Mouse (Mus musculus) ovary, postnatal 36 days (tissue): Measurements from ENCODE around the gene Cabp7.
"Not testable (repeated sequence)": the region's sequence is repeated elsewhere in the genome, so short reads cannot be mapped to it uniquely, and the experiment has no call there.

Experiments used
- DNase-seq: peaks from one replicate; pipeline ENCODE4 v3.0.0; 2022; ENCODE audit warnings: low spot score, mixed read lengths

Cabp7 gene

DNA sequence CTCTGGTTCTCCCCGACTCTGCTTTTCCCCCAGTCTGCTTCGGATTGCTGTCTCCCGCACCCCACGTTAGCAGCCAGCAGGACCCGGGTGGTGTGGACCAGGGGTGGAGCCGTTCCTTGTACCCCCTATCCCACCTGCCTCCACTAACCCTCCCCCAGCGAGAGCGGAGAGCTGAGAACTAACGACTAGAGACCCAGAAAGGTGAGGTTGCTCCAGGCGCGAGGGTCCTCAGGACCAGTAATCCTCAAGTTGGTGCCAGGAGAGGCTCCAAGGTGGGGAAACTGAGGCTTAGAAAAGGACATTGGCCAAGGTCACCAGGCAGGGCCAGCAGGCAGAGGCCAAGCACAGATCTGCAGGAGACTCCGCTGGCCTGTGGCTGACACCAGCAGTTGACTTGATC is 707 bp upstream of the Cabp7 start:
- DNase-seq, result no peak

- no peak for DNase-seq
Measured at GRCm38 (mm10) chr11:4745969-4746368, 609 bp downstream of the Cabp7 start.

DNA sequence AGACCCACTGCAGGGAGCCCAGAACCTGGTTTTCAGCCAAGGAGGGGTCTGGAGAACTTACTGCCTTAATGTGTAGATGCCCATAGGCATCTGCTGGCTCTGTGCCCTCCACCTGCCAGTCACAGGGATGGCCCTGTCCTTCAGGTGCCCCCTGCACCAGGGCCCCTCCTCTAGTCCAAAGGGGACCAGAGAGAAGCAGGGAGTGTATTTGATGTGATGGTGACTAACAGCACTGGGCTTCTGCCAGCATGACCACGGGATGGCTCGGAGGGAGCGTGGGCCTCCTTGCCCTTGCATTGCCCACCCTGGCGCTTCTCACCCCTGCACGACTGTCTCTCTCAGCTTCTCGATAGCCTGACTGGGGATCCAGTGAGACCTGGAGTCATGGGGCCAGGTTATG is 1.9 kb downstream of the Cabp7 start:
- no peak for DNase-seq

DNA sequence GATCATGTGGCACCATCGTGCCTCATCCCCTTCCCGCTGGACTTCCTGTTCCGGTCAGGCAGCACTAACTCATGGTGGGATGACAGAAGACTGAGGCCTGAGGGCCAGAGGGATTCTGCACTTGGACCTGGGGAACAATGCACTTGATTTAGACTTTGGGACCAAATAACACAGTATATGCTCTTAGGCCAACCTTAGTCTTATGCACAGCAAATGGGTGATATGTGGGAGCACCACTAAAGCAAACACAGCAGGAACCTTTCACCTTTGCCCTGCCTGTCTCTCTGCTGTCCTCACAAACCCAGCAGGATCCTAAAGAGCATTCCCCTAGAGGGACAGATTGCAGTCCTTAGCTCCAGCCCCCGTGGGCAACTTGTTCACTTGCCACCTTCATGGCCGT is 5.8 kb downstream of the Cabp7 start:
- DNase-seq, result no peak

DNA sequence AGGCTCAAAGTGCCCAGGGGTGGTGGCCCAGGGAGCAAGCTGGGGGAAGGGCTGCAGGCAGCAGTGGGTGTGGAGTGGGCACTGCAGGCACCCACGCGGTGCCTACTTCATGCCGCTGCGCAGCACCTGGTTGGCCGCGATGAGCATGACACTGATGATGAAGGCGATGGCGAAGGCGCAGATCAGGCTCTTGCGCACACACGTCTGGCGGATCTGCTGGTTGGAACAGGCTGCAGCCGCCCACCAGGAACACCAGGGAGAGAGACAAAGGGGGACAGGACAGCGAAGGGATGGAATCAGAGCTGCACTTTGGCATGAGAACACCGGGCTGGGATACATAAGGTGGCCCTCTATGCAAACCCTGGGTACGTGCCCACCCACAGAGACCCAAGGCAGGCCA is 7.9 kb downstream of the Cabp7 start:
- no peak for DNase-seq

- no peak for DNase-seq
Measured at GRCm38 (mm10) chr11:4737682-4738081, 8.9 kb downstream of the Cabp7 start.

DNA sequence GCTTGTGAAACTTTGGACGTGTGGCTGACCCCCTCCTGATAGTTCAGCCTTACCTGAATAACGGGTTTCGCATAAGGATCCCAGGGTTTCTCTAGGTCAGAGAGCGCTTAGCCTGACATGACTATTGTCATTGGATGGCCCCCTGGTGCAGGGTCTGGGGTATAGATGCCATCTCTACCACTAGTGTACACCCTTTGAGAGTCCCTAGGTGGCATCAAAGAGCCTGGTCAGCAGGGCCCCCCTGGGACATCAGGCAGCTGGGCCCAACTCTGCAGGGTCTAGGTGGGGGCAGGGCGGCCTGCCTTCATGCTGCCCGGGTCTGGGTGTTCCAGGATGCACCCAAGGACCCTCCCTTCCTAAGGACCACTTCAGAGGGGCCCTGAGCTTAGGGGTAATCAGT is 10.2 kb downstream of the Cabp7 start:
- no peak for DNase-seq

- no peak for DNase-seq
Measured at GRCm38 (mm10) chr11:4734179-4734578, 12.4 kb downstream of the Cabp7 start.

GRCm38 (mm10) chr11:4731781-4732180 is 14.8 kb downstream of the Cabp7 start:
- DNase-seq, result no peak

- DNase-seq, result no peak
Measured at GRCm38 (mm10) chr11:4730913-4731312, 15.7 kb downstream of the Cabp7 start.

DNA sequence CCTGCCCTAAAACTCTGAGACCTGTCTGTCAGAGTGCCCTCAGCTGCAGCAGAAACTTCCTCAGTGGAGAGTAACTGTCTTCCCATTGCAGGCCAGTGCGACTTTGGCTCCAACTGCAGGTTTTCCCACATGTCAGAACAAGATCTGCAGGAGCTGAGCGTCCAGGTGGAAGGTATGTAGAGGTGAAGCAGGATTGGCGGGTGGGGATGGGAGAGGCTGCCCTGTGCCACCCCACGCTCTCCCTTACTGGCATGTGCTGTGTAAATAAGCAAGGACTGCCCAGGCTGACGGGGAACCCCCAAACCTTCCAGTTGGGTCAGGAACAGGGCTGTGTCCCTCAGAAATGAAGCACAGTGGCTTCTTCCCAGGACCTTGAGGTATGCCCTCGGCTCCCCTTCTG is 16.5 kb downstream of the Cabp7 start:
- no peak for DNase-seq

GRCm38 (mm10) chr11:4729603-4730002 is 17.0 kb downstream of the Cabp7 start:
- peak; percentile 79 for DNase-seq

DNA sequence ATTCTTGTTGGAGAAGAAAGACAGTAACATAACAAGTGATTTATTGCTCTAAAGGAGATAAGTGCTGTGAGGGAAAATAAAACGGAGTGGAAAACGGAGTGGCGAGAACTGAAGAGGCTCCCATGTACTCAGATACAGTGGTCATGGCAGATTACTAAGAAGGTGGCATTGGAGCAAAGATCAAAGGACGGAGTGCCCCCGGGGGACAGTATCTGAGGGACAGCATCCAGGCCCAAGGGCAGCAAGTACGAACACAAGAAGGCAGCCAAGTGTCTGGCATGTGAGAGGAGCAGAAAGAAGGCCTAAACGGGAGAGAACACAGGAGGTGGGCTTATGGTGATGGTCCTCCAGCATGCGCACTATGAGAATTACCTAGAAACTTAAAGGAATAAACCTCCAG is 24.9 kb downstream of the Cabp7 start:
- DNase-seq, result no peak

DNA sequence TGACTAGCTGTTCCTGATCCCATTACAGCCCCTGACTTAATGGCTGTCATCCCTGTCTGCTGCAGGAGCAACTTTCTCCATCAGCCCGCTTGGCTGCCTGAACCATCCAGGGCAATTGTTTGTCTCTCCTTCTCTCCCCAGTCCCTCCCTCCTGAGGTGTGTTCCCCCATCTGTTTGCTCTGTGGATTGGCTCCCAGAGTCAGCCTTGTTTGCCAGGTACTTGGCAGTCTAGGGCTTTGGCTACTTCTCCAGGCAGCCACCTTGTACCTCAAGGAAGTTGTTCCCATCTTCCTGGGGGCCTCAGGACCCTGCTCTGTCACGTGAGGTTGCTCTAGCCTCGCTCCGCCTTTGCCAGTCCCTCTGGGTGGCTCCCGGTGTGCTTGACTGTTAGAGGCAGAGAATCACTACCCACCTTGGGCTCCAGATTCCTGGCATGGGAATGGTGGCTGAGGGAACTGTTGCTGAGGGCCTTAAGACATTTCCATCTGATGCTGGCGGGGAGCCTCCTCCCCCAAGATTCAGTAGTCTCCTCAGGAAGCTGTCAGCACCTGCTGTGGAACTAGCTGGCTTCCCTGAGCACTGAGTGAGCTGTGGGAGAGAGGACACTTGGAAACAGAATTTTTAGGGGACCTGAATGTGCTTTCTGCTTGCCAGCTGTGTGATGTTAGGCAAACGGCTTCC is 25.5 kb downstream of the Cabp7 start:
- no peak for DNase-seq

DNA sequence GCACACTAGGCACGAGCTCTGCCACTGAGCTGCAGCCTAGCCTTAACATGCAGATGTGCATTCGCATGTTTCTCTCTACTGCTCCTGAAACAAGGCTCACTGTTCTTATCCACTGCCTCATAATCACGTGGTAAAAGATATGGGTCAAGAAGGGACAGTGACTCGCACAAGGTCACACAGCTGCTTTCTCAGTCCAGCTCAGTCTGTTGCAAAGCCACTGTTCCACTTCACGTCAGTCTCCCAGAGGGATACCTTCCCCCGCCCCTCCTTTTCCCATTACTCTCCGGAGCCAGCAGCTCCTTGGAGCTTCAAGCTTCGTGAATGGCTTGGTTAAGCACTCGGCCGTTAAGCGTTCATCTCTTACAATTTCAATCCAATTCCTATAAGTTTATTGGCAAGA is 26.2 kb downstream of the Cabp7 start:
- no peak for DNase-seq

DNA sequence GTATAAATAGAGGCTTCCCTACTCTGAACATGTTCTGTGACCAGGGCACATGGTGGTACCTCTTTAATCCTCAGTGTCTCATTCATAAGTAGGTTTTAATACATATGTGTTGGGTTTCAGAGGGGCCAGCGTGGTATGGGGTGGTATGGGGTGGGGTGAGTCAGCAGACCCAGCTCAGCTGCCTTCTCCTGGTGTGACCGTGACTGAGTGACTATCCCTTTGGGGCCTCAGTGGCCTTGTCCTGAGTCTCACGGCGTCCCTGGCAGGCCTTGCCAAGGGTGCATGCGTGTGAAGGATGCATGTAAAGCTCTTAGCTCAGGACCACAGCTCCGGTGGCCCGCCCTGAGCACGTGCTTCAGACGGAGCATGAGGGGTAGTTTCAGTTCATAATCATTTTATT is 26.6 kb downstream of the Cabp7 start:
- no peak for DNase-seq

- no peak for DNase-seq
Measured at GRCm38 (mm10) chr11:4718548-4718947, 28.0 kb downstream of the Cabp7 start.

- DNase-seq, result no peak
Measured at GRCm38 (mm10) chr11:4716530-4717236, 29.9 kb downstream of the Cabp7 start.

GRCm38 (mm10) chr11:4715596-4715995 is 31.0 kb downstream of the Cabp7 start:
- DNase-seq, result no peak

- no peak for DNase-seq
Measured at GRCm38 (mm10) chr11:4714727-4715126, 31.9 kb downstream of the Cabp7 start.

DNA sequence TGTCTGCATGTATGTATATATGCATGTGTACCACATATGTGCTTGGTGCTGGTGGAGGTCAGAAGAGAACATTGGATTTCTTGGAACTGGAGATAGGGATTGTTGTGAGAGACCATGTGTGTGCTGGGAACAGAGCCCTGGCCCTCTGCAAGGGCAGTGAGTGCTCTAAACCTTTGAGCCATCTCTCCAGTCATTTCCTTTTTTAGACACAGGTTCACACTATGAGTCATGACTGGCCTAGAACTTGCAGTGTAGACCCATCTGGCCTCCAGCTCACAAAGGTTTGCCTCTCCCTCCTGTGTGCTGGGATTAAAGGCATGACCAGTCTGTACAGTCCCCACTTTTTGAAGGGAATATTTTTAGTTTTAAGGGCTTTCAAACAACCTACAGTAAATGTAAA is 33.8 kb downstream of the Cabp7 start:
- no peak for DNase-seq

- DNase-seq, result not testable (repeated sequence)
Measured at GRCm38 (mm10) chr11:4710188-4710587, 36.4 kb downstream of the Cabp7 start.

DNA sequence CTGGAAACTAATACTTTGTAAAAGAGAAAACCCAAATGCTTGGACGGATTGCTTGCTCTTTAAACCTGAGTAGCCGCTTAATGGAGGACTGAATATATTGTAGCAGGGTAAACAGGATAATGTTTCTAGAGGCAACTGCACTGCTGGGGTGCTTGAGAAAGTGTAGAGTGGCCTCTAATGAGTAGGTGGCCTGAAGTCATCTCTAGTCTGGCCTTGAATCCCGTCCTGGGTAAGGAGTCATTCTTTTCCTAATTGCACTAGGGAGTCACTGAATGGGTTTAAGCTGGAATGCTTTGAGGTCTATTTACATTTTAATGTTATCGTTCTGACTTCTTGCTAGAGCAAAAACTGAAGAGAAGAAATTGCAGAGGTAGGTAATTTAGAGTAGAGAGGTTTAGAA is 41.4 kb downstream of the Cabp7 start:
- no peak for DNase-seq
